Mouse (Mus musculus) A20 (cell line): ENCODE data around the gene Zfp54.
"Not testable (repeated sequence)": the region's sequence is repeated elsewhere in the genome, so short reads cannot be mapped to it uniquely, and the experiment has no call there.

ENCODE experiments used
- DNase-seq: peaks from one replicate; pipeline ENCODE4 v3.0.0-alpha.2; 2011; ENCODE audit warnings: low read depth, low spot score

Zfp54 gene

DNA sequence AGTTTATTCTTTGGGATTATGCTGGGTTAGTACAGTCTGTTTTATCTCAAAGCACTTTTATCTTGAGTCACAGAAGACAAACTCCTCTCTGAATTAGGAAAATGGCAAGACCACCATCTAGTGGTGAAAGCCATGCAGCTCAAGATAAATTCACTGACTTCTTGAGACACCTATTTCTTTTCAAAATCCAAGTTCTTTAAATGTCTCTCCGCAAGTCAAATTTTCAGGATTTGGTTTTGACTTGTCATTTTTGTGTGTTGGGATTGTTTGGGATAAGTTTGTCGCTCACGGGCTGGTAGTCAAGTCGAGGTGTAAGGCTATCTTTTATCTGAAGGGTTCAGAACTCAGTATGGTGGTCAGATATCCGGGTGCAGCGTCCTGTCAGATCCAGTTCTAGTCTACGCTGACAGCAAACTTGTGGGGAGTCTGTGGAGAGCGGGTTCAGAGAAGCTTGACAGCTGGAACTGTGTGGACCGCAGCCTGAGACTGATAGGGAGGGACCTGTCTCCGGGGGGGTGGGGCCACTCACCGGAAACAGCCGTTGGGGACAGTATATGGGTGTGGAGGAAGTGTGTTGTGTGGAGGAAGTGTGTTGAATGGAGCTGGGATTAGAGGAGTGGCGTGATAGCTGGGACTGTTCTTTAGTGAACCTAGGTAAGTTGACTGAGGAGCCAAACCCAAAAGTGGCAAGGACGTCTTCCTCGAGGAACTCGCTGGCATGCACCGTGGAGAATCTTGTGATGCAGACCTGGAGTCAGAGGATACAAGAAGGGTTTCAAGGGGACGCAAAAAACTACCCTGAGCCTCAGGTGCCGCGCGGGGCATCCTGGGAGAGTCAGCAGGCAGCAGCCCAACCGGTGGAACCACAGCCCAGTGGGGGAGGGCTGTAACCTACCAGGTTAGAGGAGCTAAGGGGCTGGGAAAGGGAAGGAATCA lies at the start of gene Zfp54:
Zfp54 (plus strand) TSS at position 564 of the 936 bp plus-strand sequence.
- DNase-seq, result peak; percentile 93

GRCm38 (mm10) chr17:21375311-21375710 lies 47.7 kb upstream of the Zfp54 start:
- no peak for DNase-seq

- peak; percentile 94 for DNase-seq
Measured at GRCm38 (mm10) chr17:21383391-21384056, 39.5 kb upstream of the Zfp54 start, which contains the start of gene Zfp677. TSS of gene Zfp677 (plus strand) at chr17:21383748.

DNA sequence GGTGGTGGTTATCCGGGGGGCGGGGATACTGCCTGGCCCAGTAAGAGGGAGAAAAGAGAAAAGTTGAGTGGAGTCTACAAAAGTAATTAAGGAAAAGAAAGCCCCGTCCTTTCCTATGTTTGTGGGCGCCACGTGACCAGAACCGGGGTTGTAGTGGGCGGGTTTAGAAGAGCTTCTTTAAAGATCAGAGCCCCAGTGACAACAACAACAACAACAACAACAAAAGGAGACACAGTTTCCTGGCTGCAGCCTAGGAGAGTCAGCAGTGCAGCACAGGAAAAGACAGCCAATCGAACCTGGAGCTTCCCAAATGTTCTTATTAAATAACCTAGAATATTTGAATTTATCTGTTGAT lies 39.0 kb upstream of the Zfp54 start:
- DNase-seq, result no peak

DNA sequence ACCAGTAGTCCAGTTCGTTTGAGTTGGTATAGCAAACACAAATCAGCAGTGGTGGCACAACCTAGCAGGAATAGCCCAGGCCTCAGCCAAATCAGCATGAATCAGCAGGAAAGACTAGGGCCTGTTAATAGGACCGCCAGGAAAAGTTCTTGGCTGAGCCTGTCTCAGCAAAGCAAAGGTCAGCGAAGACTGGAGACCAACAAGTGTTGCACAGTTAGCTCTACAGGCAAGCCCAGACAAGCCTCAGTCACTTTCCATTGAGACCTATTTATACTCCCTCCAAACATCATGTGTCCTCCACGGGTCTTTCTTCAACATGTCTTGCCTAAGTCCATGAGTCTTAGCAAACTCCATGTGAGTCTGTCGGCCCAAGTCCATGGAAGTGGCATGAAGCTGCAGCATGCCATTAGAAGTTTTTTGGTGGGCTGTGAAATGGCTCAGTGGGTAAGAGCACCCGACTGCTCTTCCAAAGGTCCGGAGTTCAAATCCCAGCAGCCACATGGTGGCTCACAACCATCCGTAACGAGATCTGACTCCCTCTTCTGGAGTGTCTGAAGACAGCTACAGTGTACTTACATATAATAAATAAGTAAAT lies 15.9 kb downstream of the Zfp54 start:
- DNase-seq, result not testable (repeated sequence)

DNA sequence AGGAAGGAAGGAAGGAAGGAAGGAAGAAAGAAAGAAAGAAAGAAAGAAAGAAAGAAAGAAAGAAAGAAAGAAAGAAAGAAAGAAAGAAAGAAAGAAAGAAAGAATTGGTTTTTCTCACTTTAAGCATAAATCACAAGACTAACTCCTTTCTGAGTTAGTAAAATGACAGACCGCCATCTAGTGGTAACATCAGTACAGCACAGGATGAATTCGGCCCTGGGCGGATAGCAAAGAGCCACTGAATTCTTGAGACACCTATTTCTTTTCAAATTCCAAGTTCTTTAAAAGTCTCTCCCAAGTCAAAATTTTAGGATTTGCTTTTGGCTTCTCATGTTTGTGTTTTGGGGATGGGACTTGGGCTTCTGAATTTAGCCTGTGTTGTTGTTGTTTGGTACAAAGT lies 26.6 kb downstream of the Zfp54 start:
- peak; percentile 84 for DNase-seq

DNA sequence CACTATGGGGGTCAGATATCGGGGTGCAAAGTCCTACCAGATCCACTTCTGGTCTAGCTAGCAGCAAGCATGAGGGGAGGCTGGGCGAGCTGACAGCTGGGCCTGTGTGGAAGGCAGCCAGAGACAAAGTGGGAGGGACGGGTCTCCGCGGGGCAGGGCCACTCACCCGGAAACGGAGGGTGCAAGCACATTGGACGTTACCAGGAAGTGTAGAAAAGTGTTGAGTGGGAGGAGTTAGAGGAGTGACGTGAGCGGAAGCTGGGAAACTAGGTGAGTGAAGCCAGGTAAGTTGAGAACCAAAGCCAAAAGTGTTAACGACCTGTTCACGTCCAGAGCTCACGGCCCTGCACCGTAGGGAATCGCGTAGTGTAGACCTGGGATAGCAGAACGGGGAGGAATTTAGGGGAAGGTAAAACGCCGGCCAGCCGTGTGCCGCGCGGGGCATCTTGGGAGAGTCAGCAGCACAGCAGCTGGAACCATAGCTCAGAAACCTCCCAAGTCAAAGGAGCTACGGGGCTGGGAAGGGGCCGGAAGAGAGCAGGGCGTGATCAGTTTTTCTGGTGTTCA lies 27.2 kb downstream of the Zfp54 start, which contains the start of gene Zfp51:
Zfp51 (plus strand) TSS at position 237 of the 567 bp plus-strand sequence.
- peak; percentile 97 for DNase-seq

GRCm38 (mm10) chr17:21463550-21463949 lies 40.5 kb downstream of the Zfp54 start:
- no peak for DNase-seq

- peak; percentile 60 for DNase-seq
Measured at GRCm38 (mm10) chr17:21472032-21472652, 49.1 kb downstream of the Zfp54 start.

DNA sequence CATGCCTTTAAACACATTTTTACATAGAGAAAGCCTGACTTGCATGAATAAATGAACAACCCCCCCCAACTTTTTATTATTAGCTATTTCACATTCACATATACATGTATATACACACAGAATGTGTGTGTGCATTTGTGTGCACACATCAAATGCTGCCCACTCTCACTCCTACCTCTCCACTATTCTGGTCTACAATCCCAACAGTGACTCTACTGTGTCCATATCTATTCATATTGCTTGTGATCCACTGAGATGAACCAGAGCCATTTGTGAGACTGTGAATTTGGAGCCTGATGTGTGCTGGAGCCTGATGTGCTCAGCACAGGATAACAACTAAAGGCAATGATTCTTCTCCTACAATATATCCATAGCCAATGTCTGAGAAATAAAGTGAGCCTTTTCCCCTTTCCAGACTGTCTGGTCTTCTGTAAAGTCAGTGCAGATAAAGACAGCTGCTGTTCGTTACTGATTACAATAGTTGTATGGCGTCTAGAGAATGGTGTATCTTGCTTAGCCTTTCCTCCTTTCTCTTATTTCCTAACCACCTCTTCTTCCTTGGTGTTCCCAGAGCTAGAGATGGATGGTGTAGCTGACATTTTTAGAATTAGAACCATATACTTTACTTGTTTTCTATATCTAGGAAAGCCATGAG lies 49.8 kb downstream of the Zfp54 start:
- no peak for DNase-seq

- peak; percentile 53 for DNase-seq
Measured at GRCm38 (mm10) chr17:21473362-21474190, 50.5 kb downstream of the Zfp54 start.

GRCm38 (mm10) chr17:21474729-21475128 lies 51.7 kb downstream of the Zfp54 start:
- not testable (repeated sequence) for DNase-seq

DNA sequence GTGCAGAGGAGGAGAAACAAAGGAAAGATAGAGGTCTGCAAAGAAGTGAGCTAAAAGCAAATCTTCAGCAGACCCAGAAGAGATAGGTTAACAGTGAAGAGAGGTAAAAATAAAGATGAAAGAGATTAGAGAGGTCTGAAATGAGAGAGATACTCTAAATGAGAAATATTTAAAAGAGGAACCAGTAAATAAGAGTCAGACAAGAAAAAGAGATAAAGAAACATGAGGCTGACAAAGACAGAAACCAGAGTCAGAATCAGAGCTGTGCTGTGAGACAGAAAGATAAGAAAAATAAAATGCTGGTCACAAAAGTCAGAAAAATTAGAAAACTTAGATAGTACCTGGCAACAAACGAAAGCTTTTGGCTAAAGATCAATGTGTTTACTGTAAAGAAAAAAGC lies 52.3 kb downstream of the Zfp54 start:
- DNase-seq, result not testable (repeated sequence)

DNA sequence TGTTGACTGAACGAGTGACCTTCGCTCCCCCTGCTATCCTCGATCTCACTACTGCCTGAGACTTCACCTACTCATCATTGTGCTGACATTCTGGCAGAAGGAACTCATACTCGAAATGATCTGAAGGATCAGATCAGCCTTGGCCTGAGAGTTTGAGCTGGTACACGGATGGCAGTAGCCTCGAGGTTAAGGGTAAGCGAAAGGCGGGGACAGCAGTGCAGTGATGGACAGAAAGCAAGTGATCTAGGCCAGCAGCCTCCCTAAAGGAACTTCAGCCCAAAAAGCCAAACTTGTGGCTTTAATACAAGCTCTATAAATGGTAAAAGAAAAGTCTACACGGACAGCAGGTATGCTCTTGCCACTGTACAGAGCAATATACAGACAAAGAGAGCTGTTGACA lies 53.3 kb downstream of the Zfp54 start:
- not testable (repeated sequence) for DNase-seq

DNA sequence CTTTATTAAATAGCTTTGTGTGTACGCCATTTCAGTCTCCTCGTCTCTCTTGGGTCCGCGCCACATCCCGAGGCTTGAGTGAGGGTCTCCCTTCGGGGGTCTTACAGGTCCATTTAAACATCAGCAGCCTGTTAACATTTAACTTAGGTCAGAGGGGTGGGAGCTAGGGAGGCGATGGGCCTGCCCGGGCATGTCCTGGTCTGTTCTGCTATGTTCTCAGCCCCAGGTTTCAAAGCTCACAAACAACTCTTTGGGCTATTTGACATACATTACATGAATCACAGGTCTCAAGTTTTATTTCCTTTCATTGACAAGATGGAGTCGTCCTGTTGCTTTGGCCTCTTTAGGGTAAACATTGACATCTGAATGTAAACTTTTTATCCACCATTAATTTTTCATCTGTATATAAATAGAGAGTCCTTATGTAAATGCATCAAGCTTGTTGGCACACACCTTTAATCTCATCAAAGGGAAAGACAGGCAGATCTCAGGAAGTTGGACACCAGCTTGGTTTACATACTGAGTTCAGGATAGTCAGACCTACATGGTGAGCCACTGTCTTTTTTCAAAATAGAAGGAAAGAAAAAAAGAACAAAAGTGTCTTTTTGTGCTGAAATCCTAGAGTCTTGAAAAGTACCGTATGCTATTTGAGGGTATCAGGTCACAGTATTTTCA lies 55.2 kb downstream of the Zfp54 start:
- DNase-seq, result peak; percentile 47
